Mouse (Mus musculus): ENCODE results near the gene Cdk18.

DNA sequence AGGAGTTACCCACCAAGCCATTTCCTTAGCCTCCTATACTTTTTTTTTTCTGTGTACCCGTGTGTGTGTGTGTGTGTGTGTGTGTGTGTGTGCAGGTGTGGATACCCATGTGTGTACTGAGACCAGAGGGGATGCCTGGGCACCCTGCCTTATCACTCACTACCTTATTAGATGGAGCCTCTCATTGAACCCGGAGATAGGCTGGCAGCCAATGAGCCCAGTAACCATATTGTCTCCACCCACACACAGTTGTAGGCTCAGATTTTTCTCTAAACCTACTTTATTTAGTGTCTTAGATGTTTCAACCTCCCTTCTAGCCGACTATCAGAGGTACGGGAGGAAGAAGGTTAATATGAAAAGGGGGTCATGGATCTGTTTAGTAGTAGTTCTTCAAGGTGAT, 46.8 kb upstream of the Cdk18 start:
- TF ChIP-seq CTCF (IDR thresholded peaks at IDR 0.05; ENCODE audit: low read depth, low read length), result no peak
- TF ChIP-seq TAL1 (conservative IDR thresholded peaks at IDR 0.05; ENCODE audit: low read depth, low read length), result no peak
- no peak for TF ChIP-seq GATA1 (IDR thresholded peaks at IDR 0.05; ENCODE audit: borderline replicate concordance, low read length)

Measured in G1E (cell line).